Mouse (Mus musculus) heart, embryonic 14.5 days (tissue): ENCODE measurements around the gene Tbc1d17. TPM values are rescaled to one million over a fixed set of nuclear protein-coding genes. Genes with fewer than 3 reads are reported as not detected.
A peak's percentile ranks its signal among the peaks of the same experiment; 100 is the strongest.

Source experiments
- ATAC-seq: fragments of 200-750 bp; cut with Nextera tagmentation; 2 replicates; pipeline ENCODE4 v1.8.0; 2017; ENCODE audit warnings: low read depth, moderate TSS enrichment; ENCODE audit not compliant: insufficient number of reproducible peaks, insufficient read depth, low FRiP score
- H3K27ac ChIP-seq, 2 experiments: fragments of 200-500 bp in 1 of 2; fragments of 300-500 bp in 1 of 2; sonication (generic) in 1 of 2; replicated peaks in 1 of 2; 2 replicates each; pipeline ENCODE4 v1.5.1; 2012 to 2014; ENCODE audit warnings: low read depth in 2 of 2, low read length in 2 of 2, control low read depth in 1 of 2, mild to moderate bottlenecking in 1 of 2, mixed read lengths in 1 of 2; ENCODE audit not compliant: control insufficient read depth in 1 of 2, insufficient read depth in 1 of 2
- H3K27me3 ChIP-seq: fragments of 300-500 bp; sonication (generic); 2 replicates; pipeline ENCODE4 v1.6.1; 2014; ENCODE audit warnings: mild to moderate bottlenecking, low read length, control low read depth; ENCODE audit not compliant: control insufficient read depth, insufficient read depth
- H3K36me3 ChIP-seq: fragments of 300-500 bp; sonication (generic); 2 replicates; pipeline ENCODE4 v1.6.1; 2014; ENCODE audit warnings: mild to moderate bottlenecking, control low read depth, low read length, mixed read lengths; ENCODE audit not compliant: control insufficient read depth, insufficient read depth
- H3K4me1 ChIP-seq, 2 experiments: fragments of 200-500 bp in 1 of 2; fragments of 300-500 bp in 1 of 2; sonication (generic) in 1 of 2; 2 replicates each; pipeline ENCODE4 v1.6.1; 2012 to 2014; ENCODE audit warnings: low read length in 2 of 2, control low read depth in 1 of 2, mixed read lengths in 1 of 2; ENCODE audit not compliant: control insufficient read depth in 2 of 2, insufficient read depth in 2 of 2
- H3K4me2 ChIP-seq: fragments of 300-500 bp; sonication (generic); 2 replicates; pipeline ENCODE4 v1.6.1; 2014; ENCODE audit warnings: mild to moderate bottlenecking, low read length
- H3K4me3 ChIP-seq, 2 experiments: fragments of 200-500 bp in 1 of 2; fragments of 300-500 bp in 1 of 2; sonication (generic) in 1 of 2; 2 replicates each; pipeline ENCODE4 v1.5.1; 2012 to 2014; ENCODE audit warnings: low read length in 2 of 2, mild to moderate bottlenecking in 2 of 2, control low read depth in 1 of 2, low read depth in 1 of 2, moderate library complexity in 1 of 2; ENCODE audit not compliant: control insufficient read depth in 1 of 2, insufficient read depth in 1 of 2
- H3K9ac ChIP-seq: fragments of 300-500 bp; sonication (generic); 2 replicates; pipeline ENCODE4 v1.6.1; 2014; ENCODE audit warnings: mild to moderate bottlenecking, low read length
- H3K9me3 ChIP-seq: fragments of 300-500 bp; sonication (generic); 2 replicates; pipeline ENCODE4 v1.6.1; 2016; ENCODE audit warnings: low read length, control low read depth; ENCODE audit not compliant: control insufficient read depth
- WGBS: fragments of 180-500 bp; shearing (Covaris S2); extraction: QIAGEN DNeasy Blood & Tissue Kit; methylation state at CpG from one replicate; pipeline ENCODE4 v1.1.7; 2014; 5-methylcytosine and 5-hydroxymethylcytosine counted together
- polyA plus RNA-seq: library from polyadenylated mRNA; unstranded; fragments of >200 nt; fragmentation: Nextera tagmentation; extraction: Ambion mirVana; gene quantifications from 2 replicates; pipeline ENCODE4 v1.2.1, GENCODE M21; 2014

Tbc1d17 gene
- polyA plus RNA-seq, 1 experiment from 2014 or later = 53.5 TPM

DNA sequence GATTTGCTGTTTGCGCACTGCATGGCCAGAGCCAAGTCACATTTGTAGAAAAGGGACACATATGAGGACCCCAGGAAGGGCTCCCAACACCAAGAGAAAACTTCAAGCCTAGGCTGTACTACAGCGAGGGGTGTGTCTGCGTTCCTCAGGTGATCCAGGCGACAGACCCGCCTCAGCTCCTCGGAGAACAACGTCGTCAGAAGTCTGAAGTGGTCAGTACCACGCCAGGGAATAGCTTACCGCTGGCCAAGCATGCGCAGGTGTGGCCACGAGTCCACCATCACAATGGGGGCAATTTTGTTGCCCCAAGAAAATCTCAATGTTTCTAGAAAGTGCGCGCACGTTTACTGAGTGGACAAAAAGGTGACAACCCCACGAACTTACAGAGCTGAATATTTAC is 19.6 kb upstream of the Tbc1d17 start:
- WGBS = 7% methylated on average over 16 of the region's 16 CpGs
- Histone ChIP-seq H3K9ac (peak overlapping the region; percentile 97), H3K4me2 (peak overlapping the region; percentile 92), H3K9me3 (no peaks in the 10 kb centered on the region), H3K27me3 (no peaks in the 10 kb centered on the region), H3K4me3 (peak overlapping the region; percentile 77 to 95), H3K36me3 (peaks cover 32% of the 10 kb centered on the region), H3K27ac (peak overlapping the region; percentile 19 to 100; a peak in 3 of 4 replicates), H3K4me1 (peaks cover 43 to 66% of the 10 kb centered on the region in 2 experiments)
- no peak for ATAC-seq

DNA sequence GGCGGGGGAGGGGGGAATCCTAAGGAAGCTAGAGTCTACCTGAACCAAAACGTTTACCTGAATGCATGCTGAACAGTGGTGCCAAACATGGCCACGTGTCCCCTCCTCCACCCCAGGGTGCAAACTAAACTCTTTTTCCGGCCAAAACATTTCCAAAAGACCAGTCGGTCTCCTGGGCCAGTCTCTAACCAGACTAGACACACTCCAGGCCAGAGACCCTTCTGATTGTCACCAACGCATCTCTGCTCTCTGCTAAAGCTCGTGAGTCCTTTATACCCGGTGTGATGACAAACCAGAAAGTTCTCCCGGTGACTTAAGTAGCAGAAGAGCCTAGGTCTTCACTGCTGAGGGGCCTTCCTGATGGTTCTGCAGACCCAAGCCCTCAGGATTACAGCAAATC is 18.9 kb upstream of the Tbc1d17 start:
- Histone ChIP-seq H3K9me3 (no peaks in the 10 kb centered on the region), H3K36me3 (peaks cover 39% of the 10 kb centered on the region), H3K9ac (peak overlapping the region; percentile 97), H3K27me3 (no peaks in the 10 kb centered on the region), H3K27ac (peak overlapping the region; percentile 13 to 100; a peak in 2 of 4 replicates), H3K4me1 (peaks cover 41 to 59% of the 10 kb centered on the region in 2 experiments), H3K4me2 (peak overlapping the region; percentile 92), H3K4me3 (peak overlapping the region; percentile 77 to 95)
- no peak for ATAC-seq
- WGBS = 42% methylated on average over 9 of the region's 9 CpGs

DNA sequence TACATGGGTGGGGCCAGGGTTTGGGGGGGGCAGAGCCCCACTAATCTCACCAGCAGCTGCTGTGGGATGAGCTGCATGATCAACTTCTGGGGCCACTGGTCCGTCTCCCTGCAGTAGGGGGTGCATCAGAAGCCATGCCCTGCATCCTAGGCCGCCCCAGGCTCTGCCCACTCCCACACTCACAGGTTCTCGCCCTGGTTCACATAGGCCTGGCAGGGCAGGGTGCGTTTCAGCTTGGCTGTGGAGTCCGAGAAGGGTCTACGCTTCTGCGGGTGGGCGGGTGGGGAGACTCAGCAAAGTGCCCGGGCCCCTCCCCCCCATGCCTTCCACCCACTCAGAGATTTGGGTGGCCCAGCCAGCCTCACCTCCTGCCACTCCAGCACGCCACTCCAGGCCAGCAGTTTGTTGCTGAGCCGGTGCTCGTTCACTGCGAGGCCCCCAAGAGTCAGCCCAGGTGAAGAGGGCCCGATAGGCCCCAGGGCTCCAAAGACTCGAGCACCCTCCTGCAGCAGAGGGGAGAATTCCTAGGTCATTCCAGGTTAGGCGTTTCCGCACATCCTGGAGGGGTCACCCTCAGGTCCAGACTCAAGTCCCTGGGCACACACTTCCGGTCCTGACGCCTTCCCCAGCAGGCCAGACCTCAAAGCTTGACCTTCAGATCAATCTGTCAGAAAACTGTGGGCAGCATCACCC is 18.3 kb upstream of the Tbc1d17 start:
- Histone ChIP-seq H3K27me3 (no peaks in the 10 kb centered on the region), H3K9ac (peak overlapping the region; percentile 97), H3K36me3 (peaks cover 45% of the 10 kb centered on the region), H3K4me3 (peak overlapping the region; percentile 77 to 95; a peak in 3 of 4 replicates), H3K27ac (peak overlapping the region; percentile 79 to 100; a peak in 3 of 4 replicates), H3K4me2 (peak overlapping the region; percentile 92), H3K9me3 (no peaks in the 10 kb centered on the region), H3K4me1 (peaks cover 40 to 56% of the 10 kb centered on the region in 2 experiments)
- ATAC-seq = no peak
- 64% methylated on average over 19 of the region's 19 CpGs for whole genome bisulfite sequencing

DNA sequence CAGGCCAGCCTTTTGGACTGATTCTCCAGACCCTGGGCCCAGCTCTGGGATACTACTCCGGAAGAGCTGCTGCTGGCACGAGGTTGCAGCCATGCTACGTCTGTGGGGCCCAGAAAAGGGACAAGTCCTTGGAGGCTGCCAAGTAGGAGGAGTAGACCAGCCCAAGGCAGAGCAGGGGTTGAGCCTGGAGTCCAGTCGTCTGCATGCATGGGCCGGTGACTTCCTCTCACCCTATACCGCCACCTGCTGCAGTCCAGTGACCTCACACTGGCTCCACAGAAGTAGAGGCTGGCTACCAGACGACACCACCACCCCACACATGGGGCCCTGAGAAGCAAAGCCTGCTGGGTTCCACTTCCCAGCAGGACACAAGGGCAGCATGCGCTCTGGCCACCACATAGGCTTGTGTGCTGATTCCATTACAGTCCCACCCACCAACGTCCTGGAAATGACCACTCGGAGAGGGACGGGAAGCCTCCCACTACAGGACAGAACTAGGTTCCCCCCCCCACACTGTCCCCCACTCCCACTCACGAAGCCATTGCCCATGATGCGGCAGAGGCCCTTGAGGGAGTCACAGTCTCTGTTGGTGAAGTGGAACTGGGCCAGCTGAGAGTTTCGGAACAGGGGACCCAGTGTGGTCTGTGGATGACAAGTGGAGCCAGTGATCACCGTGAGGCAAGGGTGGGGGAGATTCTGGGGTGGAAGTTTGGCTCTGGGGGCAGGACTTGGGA is 17.6 kb upstream of the Tbc1d17 start:
- peak; percentile 15; the same call in 1 of the 2 replicates for ATAC-seq
- H3K9me3 ChIP-seq = no peaks in the 10 kb centered on the region
- H3K36me3 ChIP-seq = peaks cover 52% of the 10 kb centered on the region
- peak overlapping the region; percentile 2 to 77; a peak in 3 of 4 replicates for H3K4me3 ChIP-seq
- peak overlapping the region; percentile 97 for H3K9ac ChIP-seq
- no peaks in the 10 kb centered on the region for H3K27me3 ChIP-seq
- H3K4me1 ChIP-seq = peaks cover 40 to 56% of the 10 kb centered on the region in 2 experiments
- H3K27ac ChIP-seq = peak overlapping the region; percentile 79 to 100
- WGBS = 36% methylated on average over 15 of the region's 15 CpGs
- peak overlapping the region; percentile 92 for H3K4me2 ChIP-seq

DNA sequence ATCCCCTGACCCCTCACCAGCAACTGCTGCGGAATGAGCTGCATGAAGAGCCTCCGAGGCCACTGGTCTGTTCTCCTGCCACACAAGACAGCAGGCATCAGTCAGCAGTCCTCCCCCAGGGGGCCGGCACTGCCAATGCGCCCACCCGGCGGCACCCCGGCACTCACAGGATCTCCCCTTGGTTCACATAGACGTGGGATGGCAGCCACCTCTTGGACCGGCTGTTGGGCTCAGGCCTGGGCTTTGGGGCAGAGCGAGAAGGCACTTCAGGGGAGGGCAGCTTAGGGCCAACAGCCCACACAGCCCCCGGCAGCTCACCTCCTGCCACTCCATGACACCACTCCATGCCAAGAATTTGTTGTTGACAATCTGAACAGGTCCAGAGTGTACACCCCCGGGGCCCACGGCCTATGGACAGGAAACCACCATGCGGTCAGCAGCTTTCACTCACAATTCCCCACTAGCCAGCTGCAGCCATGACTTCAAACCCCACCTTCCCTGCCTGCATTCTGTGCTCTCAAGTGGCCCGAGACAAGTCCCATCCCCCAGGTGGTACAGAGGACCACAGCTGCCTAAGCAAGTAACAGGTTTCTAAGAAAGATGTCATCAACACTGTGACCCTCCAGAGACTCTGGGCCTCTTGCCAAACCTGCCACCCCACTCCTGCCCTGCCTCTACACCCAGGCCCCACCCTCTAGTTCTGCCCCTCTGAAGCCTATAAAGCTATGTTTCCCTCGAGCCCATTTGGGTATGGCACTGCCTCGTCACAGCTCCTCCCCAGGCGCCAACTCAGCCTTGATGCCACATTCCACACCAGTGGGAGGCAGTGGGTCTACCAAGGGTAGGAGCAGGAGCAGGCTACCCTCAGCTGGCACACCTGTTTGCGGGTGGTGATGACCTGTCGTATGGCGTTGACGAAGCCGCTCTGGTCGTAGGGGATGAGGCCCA is 16.0 kb upstream of the Tbc1d17 start:
- peak overlapping the region; percentile 92 for H3K4me2 ChIP-seq
- H3K4me1 ChIP-seq = peaks cover 38 to 46% of the 10 kb centered on the region in 2 experiments
- no peaks in the 10 kb centered on the region for H3K27me3 ChIP-seq
- peaks cover 54% of the 10 kb centered on the region for H3K36me3 ChIP-seq
- peak overlapping the region; percentile 97 for H3K9ac ChIP-seq
- H3K4me3 ChIP-seq = no peak overlapping the region
- H3K27ac ChIP-seq = peak overlapping the region; percentile 27 to 100
- H3K9me3 ChIP-seq = no peaks in the 10 kb centered on the region
- ATAC-seq = no peak
- WGBS = 63% methylated on average over 24 of the region's 24 CpGs

DNA sequence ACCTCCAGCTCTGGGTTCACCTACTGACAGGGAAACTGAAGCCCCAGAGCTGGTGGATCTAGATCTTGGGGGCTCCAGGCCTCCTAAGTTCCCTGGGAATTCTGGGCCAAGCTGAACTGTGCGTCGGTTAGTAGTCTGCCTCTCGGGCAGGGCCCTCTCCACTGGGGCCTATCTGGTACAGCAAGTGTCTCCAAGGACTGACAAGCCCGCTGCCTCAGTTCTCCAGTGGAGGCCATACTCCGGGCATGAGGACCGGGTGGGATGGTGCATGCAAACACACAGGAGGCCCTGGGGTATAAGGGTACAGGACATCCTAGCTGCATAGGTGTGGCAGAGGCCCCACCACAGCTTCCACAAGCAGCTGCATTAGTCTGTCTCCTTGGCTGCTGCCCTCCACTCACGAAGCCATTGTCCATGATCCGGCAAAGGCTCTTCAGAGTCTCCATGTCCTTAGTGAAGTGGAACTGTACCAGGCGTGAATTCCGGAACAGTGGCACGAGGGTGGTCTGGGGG is 15.2 kb upstream of the Tbc1d17 start:
- ATAC-seq = no peak
- H3K9me3 ChIP-seq = no peaks in the 10 kb centered on the region
- H3K36me3 ChIP-seq = peaks cover 62% of the 10 kb centered on the region
- H3K4me3 ChIP-seq = no peak overlapping the region
- H3K9ac ChIP-seq = peak overlapping the region; percentile 97; the same call in 1 of the 2 replicates
- no peaks in the 10 kb centered on the region for H3K27me3 ChIP-seq
- WGBS = 87% methylated on average over 11 of the region's 11 CpGs
- H3K27ac ChIP-seq = peak overlapping the region in 1 of 2 experiments; percentile 100; a peak in 1 of 4 replicates
- H3K4me2 ChIP-seq = no peak overlapping the region; the same call in 1 of the 2 replicates
- peaks cover 38 to 46% of the 10 kb centered on the region in 2 experiments for H3K4me1 ChIP-seq

DNA sequence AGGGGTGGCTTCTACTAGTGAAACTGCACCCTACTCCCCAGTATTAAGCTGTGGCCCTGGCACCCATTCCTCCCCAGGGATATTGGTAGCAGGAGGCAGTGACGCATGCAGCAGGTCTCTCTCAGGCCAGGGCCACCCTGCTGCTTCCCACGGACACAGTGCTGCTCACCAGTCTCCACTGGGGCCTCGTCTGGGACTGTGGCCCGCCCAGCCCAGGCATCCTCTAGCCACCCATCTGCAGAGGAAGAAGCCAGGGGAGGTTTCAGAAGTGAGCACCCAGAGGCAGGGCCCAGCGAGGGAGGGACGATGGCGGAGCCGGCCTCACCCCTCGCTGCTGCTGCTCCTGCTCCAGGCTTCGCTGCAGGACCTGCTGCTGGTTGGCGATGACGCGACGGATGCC is 14.3 kb upstream of the Tbc1d17 start:
- ATAC-seq = no peak
- Histone ChIP-seq H3K27me3 (no peaks in the 10 kb centered on the region), H3K4me3 (no peak overlapping the region), H3K9ac (no peak overlapping the region), H3K4me1 (peaks cover 35 to 45% of the 10 kb centered on the region in 2 experiments), H3K9me3 (no peaks in the 10 kb centered on the region), H3K4me2 (no peak overlapping the region), H3K27ac (no peak overlapping the region; a peak in 1 of 4 replicates), H3K36me3 (peaks cover 66% of the 10 kb centered on the region)
- WGBS = 90% methylated on average over 14 of the region's 14 CpGs
